Mouse (Mus musculus) thymus, adult 2 months (tissue): ENCODE measurements around the gene Iba57.

Experiments used
- CTCF ChIP-seq: fragments of 200-500 bp; IDR thresholded peaks from 2 replicates; pipeline ENCODE4 v1.5.1; 2012; ENCODE audit warnings: mild to moderate bottlenecking, control low read depth, low read length, moderate library complexity, borderline replicate concordance; ENCODE audit not compliant: control insufficient read depth, poor library complexity, insufficient read depth; ENCODE audit errors: extremely low read depth
- POLR2A ChIP-seq: fragments of 200-500 bp; IDR thresholded peaks from 2 replicates; pipeline ENCODE4 v1.6.1; 2012; ENCODE audit warnings: mild to moderate bottlenecking, low read length, control low read depth, moderate library complexity; ENCODE audit not compliant: control insufficient read depth, poor library complexity, insufficient read depth; ENCODE audit errors: extremely low read depth

- TF ChIP-seq POLR2A, result no peak
- TF ChIP-seq CTCF, result no peak
These were observed 14.2 kb downstream of the Iba57 start for GRCm38 (mm10) chr11:59149302-59149701.
